Mouse (Mus musculus): ENCODE data around the gene Adra1d. TPM values are rescaled to one million over a fixed set of nuclear protein-coding genes. Genes with fewer than 3 reads are reported as not detected.
A peak's percentile ranks its signal among the peaks of the same experiment; 100 is the strongest.

Gene Adra1d
- polyA plus RNA-seq, 1 experiment from 2014 or later: 1.6 TPM

GRCm38 (mm10) chr2:131546308-131546700 is 15.8 kb downstream of the Adra1d start:
- H3K4me1 ChIP-seq (ENCODE audit: control insufficient read depth, insufficient read depth, low read length): peaks cover 5% of the 10 kb centered on the region
- ATAC-seq (ENCODE audit: low read depth): no peak
- H3K4me3 ChIP-seq (ENCODE audit: low read depth, low read length): peak overlapping the region; percentile 41
- H3K9ac ChIP-seq (ENCODE audit: low read depth, low read length): peak overlapping the region; percentile 52
- H3K4me2 ChIP-seq (ENCODE audit: low read depth, low read length): peak overlapping the region; percentile 75
- no peaks in the 10 kb centered on the region for H3K36me3 ChIP-seq (ENCODE audit: control insufficient read depth, insufficient read depth, low read length)
- no peak for DNase-seq (ENCODE audit: low spot score)
- no peak overlapping the region for H3K27ac ChIP-seq (replicated peaks; ENCODE audit: low read depth, low read length)
- peaks cover 40% of the 10 kb centered on the region for H3K27me3 ChIP-seq (replicated peaks; ENCODE audit: control insufficient read depth, insufficient read depth, low read length)
- no peaks in the 10 kb centered on the region for H3K9me3 ChIP-seq (ENCODE audit: control insufficient read depth, low read length)
- WGBS: 1% methylated on average over 16 of the region's 27 CpGs

DNA sequence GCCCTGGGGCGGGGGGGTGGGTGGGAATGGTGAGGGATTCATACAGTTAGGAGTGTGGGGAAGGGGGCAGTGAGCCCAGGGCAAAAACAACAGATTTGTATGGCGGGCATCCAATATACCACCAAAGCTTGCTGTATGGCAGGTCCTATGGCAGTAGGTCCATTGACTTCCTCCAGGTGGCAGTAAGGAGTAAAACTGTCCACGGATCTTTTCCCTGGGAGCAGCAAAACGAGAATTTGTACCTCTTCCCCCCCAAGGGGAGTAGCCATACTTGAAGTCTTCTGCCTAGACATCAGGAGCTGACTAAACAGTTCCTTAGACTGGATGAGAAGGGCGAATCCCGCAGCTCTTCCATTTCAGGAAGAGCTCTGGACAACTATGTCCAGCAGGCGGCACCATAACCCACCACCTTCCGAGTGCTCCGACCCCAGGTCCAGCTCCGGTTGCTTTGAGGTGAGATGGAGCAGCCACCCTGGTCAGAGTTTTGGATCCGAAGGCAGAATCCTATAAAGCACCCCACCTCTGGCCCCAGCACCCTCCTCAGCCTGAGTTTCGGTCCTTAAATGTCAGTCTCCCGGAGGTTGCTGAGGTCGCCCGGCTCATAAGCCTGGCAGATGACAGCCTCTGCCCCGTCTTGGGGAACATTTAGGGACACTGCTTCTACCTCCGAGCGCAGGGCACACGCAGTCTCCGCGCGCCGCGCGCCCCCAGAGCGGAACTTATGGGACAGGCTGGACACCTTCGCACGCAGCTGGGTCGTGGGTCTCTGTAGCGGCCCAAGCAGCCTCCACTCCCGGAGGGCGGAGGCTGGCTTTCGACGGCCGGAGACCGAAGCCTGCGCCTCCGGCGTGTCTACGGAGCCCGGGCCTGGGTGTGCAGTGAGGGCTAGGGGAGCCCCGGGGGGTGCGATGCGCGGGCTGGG is 16.4 kb downstream of the Adra1d start:
- Histone ChIP-seq H3K4me1 (ENCODE audit: control insufficient read depth, insufficient read depth, low read length) (peaks cover 5% of the 10 kb centered on the region), H3K9ac (ENCODE audit: low read depth, low read length) (peak overlapping the region; percentile 52), H3K4me3 (ENCODE audit: low read depth, low read length) (peak overlapping the region; percentile 41), H3K36me3 (ENCODE audit: control insufficient read depth, insufficient read depth, low read length) (no peaks in the 10 kb centered on the region), H3K4me2 (ENCODE audit: low read depth, low read length) (peak overlapping the region; percentile 75), H3K27me3 (replicated peaks; ENCODE audit: control insufficient read depth, insufficient read depth, low read length) (peaks cover 40% of the 10 kb centered on the region), H3K27ac (replicated peaks; ENCODE audit: low read depth, low read length) (no peak overlapping the region), H3K9me3 (ENCODE audit: control insufficient read depth, low read length) (no peaks in the 10 kb centered on the region)
- WGBS: 2% methylated on average over 44 of the region's 45 CpGs
- DNase-seq (ENCODE audit: low spot score) (peak; percentile 62), ATAC-seq (ENCODE audit: low read depth) (peak; percentile 41)

GRCm38 (mm10) chr2:131542531-131542930 is 19.6 kb downstream of the Adra1d start:
- Histone ChIP-seq H3K9ac (ENCODE audit: low read depth, low read length) (no peak overlapping the region), H3K4me2 (ENCODE audit: low read depth, low read length) (no peak overlapping the region), H3K36me3 (ENCODE audit: control insufficient read depth, insufficient read depth, low read length) (no peaks in the 10 kb centered on the region), H3K27ac (replicated peaks; ENCODE audit: low read depth, low read length) (no peak overlapping the region), H3K4me3 (ENCODE audit: low read depth, low read length) (no peak overlapping the region), H3K27me3 (replicated peaks; ENCODE audit: control insufficient read depth, insufficient read depth, low read length) (peaks cover 23% of the 10 kb centered on the region), H3K4me1 (ENCODE audit: control insufficient read depth, insufficient read depth, low read length) (peaks cover 5% of the 10 kb centered on the region), H3K9me3 (ENCODE audit: control insufficient read depth, low read length) (no peaks in the 10 kb centered on the region)
- WGBS: 17% methylated on average over 6 of the region's 6 CpGs
- DNase-seq (ENCODE audit: low spot score) (peak; percentile 21), ATAC-seq (ENCODE audit: low read depth) (no peak)

DNA sequence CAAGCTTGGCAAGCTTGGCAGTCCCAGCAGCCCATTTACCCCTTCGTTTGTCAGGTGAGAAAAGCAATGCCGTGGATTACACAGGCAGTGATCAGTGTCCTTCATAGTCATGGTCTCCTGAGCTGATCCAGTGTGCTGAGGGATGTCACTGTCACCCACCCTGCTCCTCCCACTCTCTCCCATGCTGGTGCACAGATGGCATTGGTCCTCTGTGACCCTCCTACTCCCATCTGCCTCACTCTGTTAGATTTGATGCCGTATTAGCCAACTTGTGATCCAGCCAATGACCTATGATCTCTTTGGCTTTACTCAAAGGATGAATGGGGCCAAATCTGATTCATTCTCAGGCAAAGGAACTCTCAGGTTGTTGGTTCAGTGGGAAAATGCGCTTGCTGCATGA is 20.4 kb downstream of the Adra1d start:
- 68% methylated on average over 4 of the region's 4 CpGs for WGBS
- Histone ChIP-seq H3K27ac (replicated peaks; ENCODE audit: low read depth, low read length) (no peak overlapping the region), H3K9ac (ENCODE audit: low read depth, low read length) (no peak overlapping the region), H3K9me3 (ENCODE audit: control insufficient read depth, low read length) (no peaks in the 10 kb centered on the region), H3K36me3 (ENCODE audit: control insufficient read depth, insufficient read depth, low read length) (no peaks in the 10 kb centered on the region), H3K27me3 (replicated peaks; ENCODE audit: control insufficient read depth, insufficient read depth, low read length) (peaks cover 14% of the 10 kb centered on the region), H3K4me2 (ENCODE audit: low read depth, low read length) (no peak overlapping the region), H3K4me1 (ENCODE audit: control insufficient read depth, insufficient read depth, low read length) (peaks cover 5% of the 10 kb centered on the region), H3K4me3 (ENCODE audit: low read depth, low read length) (no peak overlapping the region)
- ATAC-seq (ENCODE audit: low read depth): no peak
- no peak for DNase-seq (ENCODE audit: low spot score)

DNA sequence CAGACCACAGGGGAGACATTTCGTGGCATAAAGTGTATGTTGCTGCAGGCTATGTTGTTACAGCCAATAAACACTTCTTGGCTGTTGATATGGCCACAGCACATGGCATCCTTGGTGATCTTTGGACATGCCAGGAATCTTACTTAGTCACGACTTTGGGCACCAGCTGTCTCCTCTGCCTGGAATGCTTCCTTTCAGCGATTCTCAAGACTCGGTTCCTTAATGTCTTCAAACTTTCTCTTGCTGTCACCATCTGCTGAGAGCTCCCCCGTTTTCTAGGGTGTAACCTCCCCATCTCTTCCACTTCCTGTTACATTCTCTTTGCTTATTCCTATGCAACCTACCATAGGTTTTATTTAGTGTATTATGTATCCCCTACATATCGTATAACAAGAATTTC is 22.3 kb downstream of the Adra1d start:
- H3K4me2 ChIP-seq (ENCODE audit: low read depth, low read length): no peak overlapping the region
- no peak overlapping the region for H3K4me3 ChIP-seq (ENCODE audit: low read depth, low read length)
- WGBS: 86% methylated on average over 6 of the region's 6 CpGs
- no peak overlapping the region for H3K27ac ChIP-seq (replicated peaks; ENCODE audit: low read depth, low read length)
- H3K9ac ChIP-seq (ENCODE audit: low read depth, low read length): no peak overlapping the region
- no peak for DNase-seq (ENCODE audit: low spot score)
- no peaks in the 10 kb centered on the region for H3K27me3 ChIP-seq (replicated peaks; ENCODE audit: control insufficient read depth, insufficient read depth, low read length)
- no peaks in the 10 kb centered on the region for H3K36me3 ChIP-seq (ENCODE audit: control insufficient read depth, insufficient read depth, low read length)
- ATAC-seq (ENCODE audit: low read depth): no peak
- H3K4me1 ChIP-seq (ENCODE audit: control insufficient read depth, insufficient read depth, low read length): no peaks in the 10 kb centered on the region
- no peaks in the 10 kb centered on the region for H3K9me3 ChIP-seq (ENCODE audit: control insufficient read depth, low read length)

DNA sequence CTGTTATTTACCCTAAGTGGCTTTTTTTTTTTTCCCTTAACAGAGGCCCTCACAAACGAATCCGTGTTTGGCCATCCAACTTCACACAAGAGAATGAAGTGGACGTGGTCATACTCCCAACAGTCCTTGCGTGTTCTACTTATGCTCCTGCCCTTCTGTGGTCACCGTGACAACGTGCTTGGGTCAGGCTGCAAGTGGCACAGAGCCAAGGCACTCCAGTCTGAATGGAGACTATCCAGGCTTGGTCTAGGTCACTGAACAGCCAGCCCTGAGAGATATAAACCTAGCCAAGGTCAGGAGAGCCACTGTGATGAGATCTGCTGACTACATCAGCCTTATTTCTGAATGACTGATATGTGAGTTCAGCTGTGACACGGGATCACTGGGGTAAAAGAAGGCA is 23.7 kb downstream of the Adra1d start:
- no peak for DNase-seq (ENCODE audit: low spot score)
- no peak for ATAC-seq (ENCODE audit: low read depth)
- WGBS: 79% methylated on average over 7 of the region's 7 CpGs

DNA sequence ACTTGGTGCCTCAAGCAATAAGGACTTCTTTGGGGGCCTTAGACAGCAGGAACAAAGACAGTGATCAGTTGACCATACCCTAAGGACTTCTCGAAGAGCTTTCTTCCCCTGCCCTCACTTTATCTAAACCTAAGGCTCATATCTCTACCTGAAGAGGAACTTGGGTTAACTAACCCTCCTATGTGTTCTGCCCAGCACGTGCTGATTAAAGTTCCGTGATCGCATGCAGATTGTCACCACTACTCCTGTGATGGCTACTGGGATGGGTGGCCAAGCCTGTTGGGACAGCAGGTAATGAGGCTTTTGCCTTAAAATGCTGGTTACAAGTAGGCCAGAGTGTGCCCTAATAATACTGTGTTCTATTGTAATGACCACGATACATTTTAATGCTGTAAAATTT is 26.9 kb downstream of the Adra1d start:
- no peak overlapping the region for H3K9ac ChIP-seq (ENCODE audit: low read depth, low read length)
- H3K36me3 ChIP-seq (ENCODE audit: control insufficient read depth, insufficient read depth, low read length): no peaks in the 10 kb centered on the region
- DNase-seq (ENCODE audit: low spot score): no peak
- no peaks in the 10 kb centered on the region for H3K27me3 ChIP-seq (replicated peaks; ENCODE audit: control insufficient read depth, insufficient read depth, low read length)
- no peaks in the 10 kb centered on the region for H3K9me3 ChIP-seq (ENCODE audit: control insufficient read depth, low read length)
- H3K4me2 ChIP-seq (ENCODE audit: low read depth, low read length): no peak overlapping the region
- no peaks in the 10 kb centered on the region for H3K4me1 ChIP-seq (ENCODE audit: control insufficient read depth, insufficient read depth, low read length)
- no peak for ATAC-seq (ENCODE audit: low read depth)
- WGBS: 84% methylated on average over 5 of the region's 5 CpGs
- H3K4me3 ChIP-seq (ENCODE audit: low read depth, low read length): no peak overlapping the region
- no peak overlapping the region for H3K27ac ChIP-seq (replicated peaks; ENCODE audit: low read depth, low read length)

More for the DNA sequence above, 23.7 kb downstream of the Adra1d start:
- Histone ChIP-seq H3K4me3 (ENCODE audit: low read depth, low read length) (no peak overlapping the region), H3K4me1 (ENCODE audit: control insufficient read depth, insufficient read depth, low read length) (no peaks in the 10 kb centered on the region), H3K9me3 (ENCODE audit: control insufficient read depth, low read length) (no peaks in the 10 kb centered on the region), H3K27me3 (replicated peaks; ENCODE audit: control insufficient read depth, insufficient read depth, low read length) (no peaks in the 10 kb centered on the region), H3K9ac (ENCODE audit: low read depth, low read length) (no peak overlapping the region), H3K27ac (replicated peaks; ENCODE audit: low read depth, low read length) (no peak overlapping the region), H3K36me3 (ENCODE audit: control insufficient read depth, insufficient read depth, low read length) (no peaks in the 10 kb centered on the region), H3K4me2 (ENCODE audit: low read depth, low read length) (no peak overlapping the region)

GRCm38 (mm10) chr2:131531271-131531670 is 30.8 kb downstream of the Adra1d start:
- no peaks in the 10 kb centered on the region for H3K36me3 ChIP-seq (ENCODE audit: control insufficient read depth, insufficient read depth, low read length)
- no peak overlapping the region for H3K27ac ChIP-seq (replicated peaks; ENCODE audit: low read depth, low read length)
- no peaks in the 10 kb centered on the region for H3K27me3 ChIP-seq (replicated peaks; ENCODE audit: control insufficient read depth, insufficient read depth, low read length)
- no peaks in the 10 kb centered on the region for H3K4me1 ChIP-seq (ENCODE audit: control insufficient read depth, insufficient read depth, low read length)
- H3K4me2 ChIP-seq (ENCODE audit: low read depth, low read length): no peak overlapping the region
- WGBS: 81% methylated on average over 7 of the region's 7 CpGs
- no peak for ATAC-seq (ENCODE audit: low read depth)
- H3K4me3 ChIP-seq (ENCODE audit: low read depth, low read length): no peak overlapping the region
- H3K9me3 ChIP-seq (ENCODE audit: control insufficient read depth, low read length): no peaks in the 10 kb centered on the region
- DNase-seq (ENCODE audit: low spot score): no peak
- H3K9ac ChIP-seq (ENCODE audit: low read depth, low read length): no peak overlapping the region

DNA sequence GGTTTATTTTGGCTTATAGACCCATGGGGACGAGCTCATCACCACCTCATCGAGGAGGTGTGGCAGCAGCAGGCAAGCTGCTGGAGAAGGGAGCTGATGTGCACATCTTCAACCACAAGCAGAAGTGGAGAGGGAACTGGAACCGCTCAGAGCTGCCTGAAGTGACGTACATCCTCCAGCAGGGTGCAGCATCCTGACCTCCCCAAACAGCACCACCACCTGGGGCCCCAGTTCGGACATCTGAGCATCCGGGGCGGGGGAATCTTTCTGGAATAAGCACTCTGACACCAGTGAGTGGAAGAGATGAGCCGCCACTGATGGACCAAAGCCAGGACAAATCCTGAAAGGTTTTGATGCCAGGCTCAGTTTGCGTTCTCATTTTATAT is 31.5 kb downstream of the Adra1d start:
- Histone ChIP-seq H3K36me3 (ENCODE audit: control insufficient read depth, insufficient read depth, low read length) (no peaks in the 10 kb centered on the region), H3K27me3 (replicated peaks; ENCODE audit: control insufficient read depth, insufficient read depth, low read length) (no peaks in the 10 kb centered on the region), H3K4me3 (ENCODE audit: low read depth, low read length) (no peak overlapping the region), H3K9ac (ENCODE audit: low read depth, low read length) (no peak overlapping the region), H3K4me2 (ENCODE audit: low read depth, low read length) (no peak overlapping the region), H3K9me3 (ENCODE audit: control insufficient read depth, low read length) (no peaks in the 10 kb centered on the region), H3K4me1 (ENCODE audit: control insufficient read depth, insufficient read depth, low read length) (no peaks in the 10 kb centered on the region), H3K27ac (replicated peaks; ENCODE audit: low read depth, low read length) (no peak overlapping the region)
- ATAC-seq (ENCODE audit: low read depth) (peak; percentile 49; the same call in 1 of the 2 replicates), DNase-seq (ENCODE audit: low spot score) (peak; percentile 39)
- 22% methylated on average over 9 of the region's 9 CpGs for WGBS
